Mouse (Mus musculus) cerebellum, adult 18-20 months (tissue): ENCODE data around the gene Itpr1.

Experiments used
- DNase-seq, 2 experiments: peaks; one replicate each; pipeline ENCODE4 v3.0.0; 2021

The Itpr1 gene

DNA sequence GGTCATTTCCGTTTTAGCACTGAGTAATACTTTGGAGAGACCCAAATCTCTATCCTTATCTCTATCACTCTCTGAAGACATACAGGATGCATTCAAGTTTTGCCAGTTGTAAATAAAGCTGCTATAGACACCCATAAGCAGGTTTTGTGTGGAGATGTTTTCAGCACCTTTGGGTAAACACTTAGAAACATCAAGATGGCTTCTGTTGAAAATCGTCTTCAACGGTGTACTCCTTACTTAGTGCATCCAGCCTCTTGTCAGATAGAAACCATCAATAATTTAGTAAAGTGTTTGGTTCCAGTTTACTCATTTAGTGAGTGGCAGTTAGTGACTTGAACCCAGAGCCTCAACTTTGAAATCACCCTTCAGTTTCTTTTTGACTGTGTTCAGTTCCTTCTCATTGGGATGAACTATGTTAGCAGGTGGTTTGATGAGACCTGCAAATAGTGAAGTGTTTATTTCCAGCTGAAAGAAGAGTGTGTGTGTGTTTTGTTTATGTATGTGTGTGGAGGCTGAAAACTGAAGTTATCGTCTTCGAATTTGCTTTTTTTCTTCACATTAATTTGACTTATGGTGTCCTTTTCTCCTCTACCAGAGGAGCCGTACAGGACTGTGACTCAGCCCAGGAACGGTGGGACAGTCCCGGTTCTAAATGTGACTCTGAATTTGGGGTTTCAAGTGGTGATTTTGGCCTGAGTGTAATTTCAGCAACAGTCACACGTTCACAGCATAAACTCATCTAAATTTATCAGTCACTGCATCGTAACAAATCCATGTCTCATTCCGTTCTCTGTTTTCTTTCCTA is 66.1 kb downstream of the Itpr1 start:
- no peak for DNase-seq

- DNase-seq = no peak
Measured at GRCm38 (mm10) chr6:108282131-108282530, 69.2 kb downstream of the Itpr1 start.

DNA sequence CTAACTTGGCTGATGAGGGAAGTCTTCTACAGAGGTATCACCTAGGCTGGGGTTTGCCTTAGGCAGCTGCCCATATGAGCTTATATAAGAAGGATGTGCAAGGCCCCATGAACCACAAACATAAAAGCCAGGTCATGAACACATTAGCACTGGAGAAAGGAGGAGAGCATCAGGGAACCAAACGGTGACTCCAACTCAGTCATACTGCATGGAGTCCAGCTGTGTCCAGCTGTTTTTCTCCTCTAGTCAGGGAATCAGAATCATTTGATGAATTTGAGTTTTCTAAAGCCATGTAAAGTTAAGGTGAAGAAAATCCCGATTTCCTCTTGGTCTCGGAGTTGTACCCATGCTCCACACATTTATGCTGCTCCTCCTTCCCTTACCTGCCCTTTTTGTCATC is 69.7 kb downstream of the Itpr1 start:
- no peak for DNase-seq

GRCm38 (mm10) chr6:108284688-108285087 is 71.8 kb downstream of the Itpr1 start:
- DNase-seq = no peak

GRCm38 (mm10) chr6:108288979-108289378 is 76.1 kb downstream of the Itpr1 start:
- no peak for DNase-seq

- DNase-seq = no peak
Measured at GRCm38 (mm10) chr6:108290978-108291377, 78.1 kb downstream of the Itpr1 start.

- DNase-seq = no peak
Measured at GRCm38 (mm10) chr6:108291556-108291955, 78.7 kb downstream of the Itpr1 start.

DNA sequence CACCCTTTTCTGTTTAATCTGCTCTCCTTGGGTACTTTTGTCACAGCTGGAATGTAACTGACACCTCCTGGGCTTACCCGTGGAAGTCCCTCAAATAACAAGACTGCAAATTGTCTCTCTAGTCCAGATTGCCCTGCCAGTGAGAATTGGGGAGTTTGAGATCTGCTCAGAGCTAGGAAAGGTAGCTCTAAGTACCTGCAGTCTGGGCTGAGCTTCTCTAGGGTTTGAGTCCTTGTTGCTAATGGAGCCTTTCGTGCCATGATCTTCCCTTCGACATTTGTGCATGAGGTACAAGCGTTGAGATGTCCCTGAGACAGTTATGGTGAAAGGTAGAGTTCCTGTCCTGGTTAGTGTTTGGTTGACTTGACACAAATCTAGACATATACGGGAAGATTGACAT is 89.0 kb downstream of the Itpr1 start:
- no peak for DNase-seq

GRCm38 (mm10) chr6:108303619-108304567 is 91.0 kb downstream of the Itpr1 start:
- DNase-seq = no peak

GRCm38 (mm10) chr6:108305171-108305779 is 92.4 kb downstream of the Itpr1 start:
- DNase-seq = peak; percentile 21 to 25

DNA sequence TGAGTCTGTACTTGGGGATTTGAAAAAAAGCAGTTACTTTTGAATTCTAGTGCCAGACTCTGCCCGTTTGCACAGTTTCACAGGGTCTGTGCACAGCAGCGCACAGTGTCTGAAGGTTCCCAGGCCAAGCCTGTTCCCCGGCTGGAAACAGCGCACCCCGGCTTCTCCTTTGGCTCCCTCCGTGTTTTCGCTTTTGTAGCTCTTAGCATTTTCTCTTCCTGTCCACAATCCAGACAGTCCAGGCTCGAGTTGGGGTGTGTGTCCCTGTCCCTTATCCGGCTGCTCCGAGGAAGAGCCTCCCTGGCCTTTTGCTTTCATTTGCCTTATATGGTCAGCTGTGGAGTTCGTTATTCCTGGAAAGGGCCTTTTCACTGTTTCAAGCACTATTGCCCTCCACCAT is 93.3 kb downstream of the Itpr1 start:
- peak in 1 of 2 experiments; percentile 23 for DNase-seq

GRCm38 (mm10) chr6:108306910-108307584 is 94.2 kb downstream of the Itpr1 start:
- no peak for DNase-seq

DNA sequence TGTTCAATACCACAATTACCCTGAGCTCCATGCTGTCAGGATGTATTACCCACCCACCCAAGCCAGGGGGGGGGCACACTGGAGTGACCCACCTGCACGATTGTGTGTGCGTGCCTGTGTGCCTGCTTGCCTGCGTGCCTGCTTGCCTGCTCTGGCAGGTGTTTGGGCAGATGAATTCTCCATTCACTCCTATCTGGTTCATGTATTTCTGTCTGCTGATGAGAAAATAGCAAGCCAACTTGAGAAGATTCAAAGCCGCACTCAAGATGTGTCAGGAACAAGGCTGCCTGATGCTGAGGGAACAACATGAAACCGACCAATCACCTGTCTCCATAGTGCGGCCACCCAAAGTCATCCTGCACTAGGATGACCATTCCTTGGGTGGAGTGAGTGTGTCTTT is 94.9 kb downstream of the Itpr1 start:
- DNase-seq = no peak

- no peak for DNase-seq
Measured at GRCm38 (mm10) chr6:108309391-108310182, 96.7 kb downstream of the Itpr1 start.

- no peak for DNase-seq
Measured at GRCm38 (mm10) chr6:108313056-108313455, 100.2 kb downstream of the Itpr1 start.

- no peak for DNase-seq
Measured at GRCm38 (mm10) chr6:108313997-108314396, 101.1 kb downstream of the Itpr1 start.

DNA sequence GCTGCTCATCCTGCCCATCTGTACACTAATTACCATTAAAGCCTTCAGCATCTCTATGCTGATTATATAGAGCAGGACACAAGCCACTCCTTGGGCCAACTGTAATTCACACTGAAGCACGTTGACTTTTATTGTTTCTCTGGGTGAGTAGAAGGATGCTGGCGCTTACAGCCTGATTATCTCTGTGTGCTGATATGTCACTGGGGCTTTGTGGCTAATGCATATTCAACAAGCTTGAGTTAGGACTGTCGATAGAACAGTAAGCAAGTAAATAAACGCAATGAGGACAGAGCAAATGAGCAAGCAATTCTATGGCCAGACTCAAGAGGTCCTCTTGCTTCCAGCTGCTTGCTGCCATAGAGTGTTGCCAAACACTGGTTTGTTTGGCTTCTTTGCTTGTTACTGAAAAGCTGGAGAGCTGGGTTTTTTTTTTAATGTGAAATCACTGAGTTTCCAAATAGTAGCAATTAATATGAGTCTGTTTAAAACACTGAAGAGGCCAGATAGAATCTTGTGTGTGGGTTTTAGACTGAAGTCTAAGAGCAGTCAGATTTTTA is 103.5 kb downstream of the Itpr1 start:
- DNase-seq = no peak

- DNase-seq = no peak
Measured at GRCm38 (mm10) chr6:108316951-108317350, 104.1 kb downstream of the Itpr1 start.

DNA sequence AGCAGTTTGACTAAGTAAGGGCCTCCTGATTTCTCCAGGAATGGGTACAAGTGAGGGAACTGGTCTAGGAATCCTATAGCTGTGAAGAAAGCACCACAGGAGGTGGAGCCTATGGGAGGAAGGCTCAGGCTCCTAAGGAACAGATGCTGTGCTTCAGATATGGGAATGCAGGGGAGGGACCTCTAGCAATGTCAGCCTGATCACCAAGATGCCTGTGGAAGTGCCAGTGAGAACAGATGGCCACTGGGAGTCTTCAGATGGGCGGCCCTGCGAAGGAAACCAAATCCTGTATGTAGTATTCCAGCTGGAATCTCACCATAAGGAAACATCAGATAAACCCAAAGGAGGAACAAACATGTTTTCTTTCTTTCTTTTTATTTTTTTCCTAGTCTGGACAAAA is 108.8 kb downstream of the Itpr1 start:
- DNase-seq = peak; percentile 42 to 52

DNA sequence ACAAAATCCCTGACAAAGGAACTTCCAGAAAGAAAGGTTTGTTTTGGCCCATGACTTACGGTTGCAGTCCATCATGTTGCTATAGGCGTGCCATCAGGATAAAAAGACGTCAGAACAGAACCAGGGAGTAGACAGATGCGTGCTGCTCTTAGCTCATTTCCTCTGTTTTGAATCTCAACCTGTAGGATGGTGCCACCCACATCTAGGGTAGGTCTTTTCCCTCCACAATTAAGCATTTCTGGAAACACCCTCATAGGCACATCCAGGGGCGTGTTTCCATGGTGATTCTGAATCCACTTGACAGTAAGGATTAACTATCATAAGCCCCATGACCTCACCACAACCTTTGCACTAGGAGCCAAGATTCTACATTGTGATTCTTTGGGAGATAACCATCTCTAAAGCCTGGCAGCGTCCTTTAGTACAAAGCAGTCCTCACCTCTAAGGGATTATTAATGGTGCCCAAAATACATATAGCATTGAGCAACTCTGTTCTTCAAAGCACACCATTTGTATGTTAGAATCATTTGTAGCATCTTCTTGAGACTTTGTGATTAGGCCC is 111.6 kb downstream of the Itpr1 start:
- no peak for DNase-seq

DNA sequence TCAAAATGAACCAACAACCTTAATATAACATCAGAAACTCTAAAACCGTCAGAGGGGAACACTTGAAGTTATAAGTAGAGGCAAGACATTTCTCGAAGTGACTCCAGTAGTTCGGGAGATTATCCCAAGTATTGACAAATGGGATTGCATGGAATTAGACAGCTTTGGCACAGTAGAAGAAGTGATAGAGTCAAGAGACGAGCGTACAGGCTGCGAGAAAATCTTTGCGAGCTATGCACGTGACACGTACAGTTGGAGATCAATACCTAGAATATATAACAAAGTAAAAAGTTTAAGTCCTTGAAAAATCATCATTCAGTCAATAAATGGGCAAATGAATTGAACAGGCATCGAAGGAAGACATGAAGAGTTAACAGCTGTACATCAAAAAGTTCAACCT is 112.5 kb downstream of the Itpr1 start:
- no peak for DNase-seq
